Mouse (Mus musculus) CH12.LX (cell line): ENCODE measurements around the gene Emc10. TPM values are rescaled to one million over a fixed set of nuclear protein-coding genes. Genes with fewer than 3 reads are reported as not detected.

Source experiments
- DNase-seq: peaks from one replicate; pipeline ENCODE4 v3.0.0-alpha.2; 2013; ENCODE audit errors: extremely low read depth
- H3K27ac ChIP-seq: 2 replicates; pipeline ENCODE4 v1.5.1; 2012; ENCODE audit warnings: low read depth, mild to moderate bottlenecking, control low read depth, moderate library complexity; ENCODE audit not compliant: insufficient read depth
- H3K27me3 ChIP-seq: replicated peaks from 2 replicates; pipeline ENCODE3; 2012; ENCODE audit warnings: inconsistent platforms
- H3K36me3 ChIP-seq, 2 experiments: replicated peaks in 1 of 2; 2 replicates each; pipeline versions ENCODE3 to v1.6.1; 2012; ENCODE audit warnings: inconsistent platforms in 1 of 2, low read length in 1 of 2, mild to moderate bottlenecking in 1 of 2, mixed read lengths in 1 of 2, moderate library complexity in 1 of 2; ENCODE audit not compliant: control insufficient read depth in 1 of 2, insufficient read depth in 1 of 2
- H3K4me1 ChIP-seq, 2 experiments: 2 replicates each; pipeline ENCODE4 v1.6.1; 2012; ENCODE audit warnings: inconsistent platforms in 1 of 2, moderate library complexity in 1 of 2; ENCODE audit not compliant: insufficient read depth in 2 of 2, control insufficient read depth in 1 of 2
- H3K4me2 ChIP-seq: 2 replicates; pipeline ENCODE4 v1.6.1; 2012; ENCODE audit warnings: low read depth, mild to moderate bottlenecking, control low read depth; ENCODE audit not compliant: poor library complexity, insufficient read depth, severe bottlenecking
- H3K4me3 ChIP-seq, 3 experiments: fragments of 150-350 bp in 1 of 3; sonication (generic) in 1 of 3; replicated peaks in 1 of 3; 2 replicates each; pipeline versions ENCODE3 to v1.5.1; 2011 to 2012; ENCODE audit warnings: low read depth in 2 of 3, low read length in 2 of 3, mild to moderate bottlenecking in 2 of 3, moderate library complexity in 2 of 3, control low read depth in 1 of 3, improper control_type of control experiment in 1 of 3, inconsistent platforms in 1 of 3, mixed read lengths in 1 of 3; ENCODE audit not compliant: poor library complexity in 1 of 3
- H3K79me2 ChIP-seq: replicated peaks from 2 replicates; pipeline ENCODE4 v1.6.1; 2012; ENCODE audit warnings: mild to moderate bottlenecking, moderate library complexity; ENCODE audit not compliant: control insufficient read depth, poor library complexity, insufficient read depth, severe bottlenecking; ENCODE audit errors: extremely low read depth
- H3K9ac ChIP-seq: 2 replicates; pipeline ENCODE4 v1.6.1; 2012; ENCODE audit warnings: low read depth, mild to moderate bottlenecking, control low read depth, moderate library complexity; ENCODE audit not compliant: insufficient read depth
- H3K9me3 ChIP-seq: replicated peaks from 2 replicates; pipeline ENCODE3; 2012; ENCODE audit warnings: low read length, inconsistent platforms, mixed read lengths
- BHLHE40 ChIP-seq: IDR thresholded peaks from 2 replicates; pipeline ENCODE4 v1.6.1; 2011; ENCODE audit warnings: mild to moderate bottlenecking, low read depth, low read length, improper control_type of control experiment
- CHD1 ChIP-seq: IDR thresholded peaks from 2 replicates; pipeline ENCODE4 v1.6.1; 2012; ENCODE audit warnings: low read depth, low read length, improper control_type of control experiment, inconsistent platforms
- CHD2 ChIP-seq: IDR thresholded peaks from 2 replicates; pipeline ENCODE4 v1.6.1; 2011; ENCODE audit warnings: low read length, improper control_type of control experiment
- CTCF ChIP-seq, 2 experiments: IDR thresholded peaks in 1 of 2; conservative IDR thresholded peaks in 1 of 2; 2 replicates each; pipeline ENCODE4 v1.5.1; 2011 to 2012; ENCODE audit warnings: low read depth in 2 of 2, low read length in 2 of 2, improper control_type of control experiment in 1 of 2, inconsistent platforms in 1 of 2, mild to moderate bottlenecking in 1 of 2, moderate library complexity in 1 of 2
- E2F4 ChIP-seq: IDR thresholded peaks from 2 replicates; pipeline ENCODE4 v1.6.1; 2011; ENCODE audit warnings: low read depth, low read length, improper control_type of control experiment; ENCODE audit not compliant: insufficient replicate concordance
- ELF1 ChIP-seq: IDR thresholded peaks from 2 replicates; pipeline ENCODE4 v1.6.1; 2014; ENCODE audit warnings: low read depth, mild to moderate bottlenecking, inconsistent platforms, low read length, improper control_type of control experiment
- ETS1 ChIP-seq: conservative IDR thresholded peaks from 2 replicates; pipeline ENCODE4 v1.6.1; 2012; ENCODE audit warnings: low read depth, mild to moderate bottlenecking, inconsistent platforms, low read length, improper control_type of control experiment, moderate library complexity
- HCFC1 ChIP-seq: IDR thresholded peaks from 2 replicates; pipeline ENCODE4 v1.6.1; 2012; ENCODE audit warnings: low read depth, mild to moderate bottlenecking, inconsistent platforms, low read length, improper control_type of control experiment
- IRF4 ChIP-seq: IDR thresholded peaks from 2 replicates; pipeline ENCODE4 v1.6.1; 2014; ENCODE audit warnings: low read depth, mild to moderate bottlenecking, inconsistent platforms, low read length, improper control_type of control experiment
- JUN ChIP-seq: IDR thresholded peaks from 2 replicates; pipeline ENCODE4 v1.6.1; 2011; ENCODE audit warnings: low read depth, mild to moderate bottlenecking, low read length, improper control_type of control experiment, moderate library complexity; ENCODE audit not compliant: insufficient read depth
- JUND ChIP-seq: conservative IDR thresholded peaks from 2 replicates; pipeline ENCODE4 v1.6.1; 2011; ENCODE audit warnings: low read depth, low read length, improper control_type of control experiment
- KAT2A ChIP-seq: IDR thresholded peaks from 2 replicates; pipeline ENCODE4 v1.6.1; 2012; ENCODE audit warnings: low read length, improper control_type of control experiment, inconsistent platforms; ENCODE audit not compliant: insufficient replicate concordance
- MAX ChIP-seq: IDR thresholded peaks from 2 replicates; pipeline ENCODE4 v1.6.1; 2011; ENCODE audit warnings: low read length, improper control_type of control experiment
- MEF2A ChIP-seq: IDR thresholded peaks from 2 replicates; pipeline ENCODE4 v1.6.1; 2014; ENCODE audit warnings: low read depth, mild to moderate bottlenecking, inconsistent platforms, low read length, improper control_type of control experiment, borderline replicate concordance
- MXI1 ChIP-seq: IDR thresholded peaks from 2 replicates; pipeline ENCODE4 v1.6.1; 2011; ENCODE audit warnings: mild to moderate bottlenecking, low read depth, low read length, improper control_type of control experiment
- MYC ChIP-seq: IDR thresholded peaks from 2 replicates; pipeline ENCODE4 v1.6.1; 2011; ENCODE audit warnings: low read depth, mild to moderate bottlenecking, improper control_type of control experiment, low read length
- NELFE ChIP-seq: IDR thresholded peaks from 2 replicates; pipeline ENCODE4 v1.6.1; 2011; ENCODE audit warnings: low read depth, low read length, improper control_type of control experiment
- NRF1 ChIP-seq: IDR thresholded peaks from 2 replicates; pipeline ENCODE4 v1.6.1; 2014; ENCODE audit warnings: low read depth, mild to moderate bottlenecking, inconsistent platforms, low read length, improper control_type of control experiment, moderate library complexity
- POLR2A ChIP-seq: IDR thresholded peaks from 2 replicates; pipeline ENCODE4 v1.6.1; 2011; ENCODE audit warnings: low read depth, mild to moderate bottlenecking, improper control_type of control experiment, low read length
- POLR2AphosphoS2 ChIP-seq: IDR thresholded peaks from 2 replicates; pipeline ENCODE4 v1.6.1; 2011; ENCODE audit warnings: low read depth, low read length, improper control_type of control experiment
- RAD21 ChIP-seq: IDR thresholded peaks from 2 replicates; pipeline ENCODE4 v1.6.1; 2011; ENCODE audit warnings: low read depth, mild to moderate bottlenecking, low read length, improper control_type of control experiment, moderate library complexity
- RCOR1 ChIP-seq: conservative IDR thresholded peaks from 2 replicates; pipeline ENCODE4 v1.6.1; 2012; ENCODE audit warnings: low read depth, mild to moderate bottlenecking, inconsistent platforms, low read length, improper control_type of control experiment
- SIN3A ChIP-seq: IDR thresholded peaks from 2 replicates; pipeline ENCODE4 v1.6.1; 2012; ENCODE audit warnings: low read length, improper control_type of control experiment, inconsistent platforms
- SMC3 ChIP-seq: IDR thresholded peaks from 2 replicates; pipeline ENCODE4 v1.6.1; 2011; ENCODE audit warnings: low read depth, low read length, improper control_type of control experiment
- TBP ChIP-seq: conservative IDR thresholded peaks from 2 replicates; pipeline ENCODE4 v1.6.1; 2011; ENCODE audit warnings: low read depth, low read length, improper control_type of control experiment
- TCF12 ChIP-seq: IDR thresholded peaks from 2 replicates; pipeline ENCODE4 v1.6.1; 2014; ENCODE audit warnings: low read depth, mild to moderate bottlenecking, inconsistent platforms, low read length, improper control_type of control experiment
- UBTF ChIP-seq: IDR thresholded peaks from 2 replicates; pipeline ENCODE4 v1.6.1; 2012; ENCODE audit warnings: low read depth, mild to moderate bottlenecking, inconsistent platforms, low read length, improper control_type of control experiment, moderate library complexity
- USF2 ChIP-seq: conservative IDR thresholded peaks from 2 replicates; pipeline ENCODE4 v1.6.1; 2011; ENCODE audit warnings: low read depth, low read length, improper control_type of control experiment
- ZC3H11A ChIP-seq: IDR thresholded peaks from 2 replicates; pipeline ENCODE4 v1.6.1; 2012; ENCODE audit warnings: low read depth, mild to moderate bottlenecking, inconsistent platforms, low read length, improper control_type of control experiment
- ZMIZ1 ChIP-seq: IDR thresholded peaks from 2 replicates; pipeline ENCODE4 v1.6.1; 2012; ENCODE audit warnings: low read depth, mild to moderate bottlenecking, inconsistent platforms, low read length, improper control_type of control experiment
- ZNF384 ChIP-seq: IDR thresholded peaks from 2 replicates; pipeline ENCODE4 v1.6.1; 2012; ENCODE audit warnings: low read depth, low read length, improper control_type of control experiment, inconsistent platforms
- dilution Hi-C: fragments of 300-500 bp; cut with MboI; formaldehyde crosslinking; loops from 2 replicates; pipeline ENCODE4 v1.14.3; 2020; ENCODE audit warnings: low sequenced_read_pairs; ENCODE audit not compliant: extremely low pct_unique_long_range_greater_than_20kb, extremely low pct_ligation_motif_present
- in situ Hi-C: fragments of 300-500 bp; cut with MboI; formaldehyde crosslinking; loops from 3 replicates; pipeline ENCODE4 v1.14.3; 2019; ENCODE audit warnings: low sequenced_read_pairs, low pct_ligation_motif_present, low pct_unique_long_range_greater_than_20kb, mixed read lengths
- polyA plus RNA-seq: library from polyadenylated mRNA; unstranded; fragments of >175 nt; gene quantifications from 2 replicates; pipeline ENCODE4 v1.2.1, GENCODE M21; 2012; ENCODE audit warnings: low read depth; ENCODE audit not compliant: insufficient read length
- total RNA-seq, 2 experiments: library from RNA; depleted of rRNA; stranded (reverse); fragments of 300-350 nt in 1 of 2; fragments of >200 nt in 1 of 2; gene quantifications; 2 replicates each; pipeline ENCODE4 v1.2.3; 2012 to 2014

Gene Emc10
- total and polyA plus RNA-seq, 3 experiments: 14.4 to 49.1 (median 32.4) TPM

DNA sequence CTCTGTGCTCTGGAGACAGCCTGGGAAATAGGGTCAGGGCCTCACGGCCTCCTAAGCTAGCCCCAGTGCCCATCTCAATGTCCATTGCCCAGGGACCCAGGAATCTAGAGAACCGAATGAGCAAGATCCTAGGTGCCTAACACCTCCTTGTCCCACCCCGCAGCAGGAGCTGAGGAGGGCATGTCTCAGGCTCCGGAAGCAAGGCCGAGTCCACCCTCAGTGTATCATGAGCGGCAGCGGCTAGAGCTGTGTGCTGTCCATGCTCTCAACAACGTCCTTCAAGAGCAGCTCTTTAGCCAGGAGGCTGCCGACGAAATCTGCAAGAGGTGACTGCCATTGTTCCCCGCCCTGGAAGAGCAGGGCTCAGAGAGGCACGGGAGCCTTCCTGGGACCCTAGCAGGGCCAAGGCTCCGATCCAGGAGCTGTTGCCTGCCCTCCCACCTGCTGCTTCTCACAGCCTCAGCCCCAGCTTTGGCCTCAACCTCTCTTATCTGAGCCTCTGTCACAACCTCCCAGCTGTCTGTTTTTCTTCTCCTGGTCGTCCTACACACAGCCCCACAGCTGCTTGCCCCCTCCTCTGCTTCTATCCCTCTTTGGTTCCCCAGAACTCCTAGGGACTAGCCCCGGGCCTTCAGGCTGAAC is 27.6 kb downstream of the Emc10 start:
- Histone ChIP-seq H3K27ac (no peak overlapping the region), H3K9me3 (no peaks in the 10 kb centered on the region), H3K9ac (peak overlapping the region; percentile 80), H3K4me1 (peaks cover 8 to 30% of the 10 kb centered on the region in 2 experiments), H3K27me3 (peaks cover 26% of the 10 kb centered on the region)
- in situ Hi-C loops: no loop called here
- dilution Hi-C loops: no loop called here
- TF ChIP-seq ETS1 (no peak), SIN3A (no peak), CHD1 (no peak), CHD2 (no peak), POLR2AphosphoS2 (no peak), RCOR1 (no peak), TBP (no peak), HCFC1 (no peak), JUN (no peak), MEF2A (no peak), ZC3H11A (no peak)
- TF ChIP-seq, all 38 proteins: peak for 0
- H3K4me3 ChIP-seq: peak overlapping the region; percentile 68 to 87 (median 85)
- H3K4me2 ChIP-seq: peak overlapping the region; percentile 69
- peaks cover 4 to 27% of the 10 kb centered on the region in 2 experiments for H3K36me3 ChIP-seq
- no peak for DNase-seq
- H3K79me2 ChIP-seq: no peaks in the 10 kb centered on the region

GRCm38 (mm10) chr7:44467811-44468411 is 28.4 kb downstream of the Emc10 start, which contains the start of gene Josd2:
Gene Josd2 (plus strand): TSS chr7:44467980.
- H3K27me3 ChIP-seq: peaks cover 32% of the 10 kb centered on the region
- no peak within 1 kb of the TSS for H3K27ac ChIP-seq
- TF ChIP-seq NELFE: peak; percentile 91
- no peak for TF ChIP-seq RAD21
- peak; percentile 41; the same call in 1 of the 2 replicates for TF ChIP-seq IRF4
- peak; percentile 80; the same call in 1 of the 2 replicates for TF ChIP-seq POLR2AphosphoS2
- TF ChIP-seq TCF12: peak; percentile 78; the same call in 1 of the 2 replicates
- TF ChIP-seq ELF1: peak; percentile 99
- peak; percentile 100 for TF ChIP-seq CHD2
- 0 out of 2 replicates have a peak, but pooled peaks have one; percentile 28 for TF ChIP-seq BHLHE40
- no peak for TF ChIP-seq E2F4
- TF ChIP-seq ZMIZ1: peak; percentile 94
- TF ChIP-seq NRF1: peak; percentile 65
- no peak for TF ChIP-seq CTCF (conservative IDR thresholded peaks at IDR 0.05 in 1 of 2, IDR thresholded peaks at IDR 0.05 in 1 of 2; ENCODE audit: low read depth in 2 of 2, low read length in 2 of 2)
- TF ChIP-seq MYC: peak; percentile 77; the same call in 1 of the 2 replicates
- no peak for TF ChIP-seq ZNF384
- TF ChIP-seq SMC3: no peak
- peak; percentile 77 for TF ChIP-seq TBP
- TF ChIP-seq MXI1: peak; percentile 86
- TF ChIP-seq KAT2A: peak; percentile 98; the same call in 1 of the 2 replicates
- TF ChIP-seq JUND: no peak
- no peak for TF ChIP-seq USF2
- TF ChIP-seq UBTF: no peak
- TF ChIP-seq MAX: peak; percentile 72; the same call in 1 of the 2 replicates
- TF ChIP-seq POLR2A: peak; percentile 93
- peak; percentile 66; the same call in 1 of the 2 replicates for TF ChIP-seq MEF2A

More at GRCm38 (mm10) chr7:44467811-44468411, 28.4 kb downstream of the Emc10 start, which contains the start of gene Josd2:
- peaks cover 4 to 27% of the 10 kb centered on the region in 2 experiments for H3K36me3 ChIP-seq
- in situ Hi-C loops: no loop called here
- peak; percentile 99 for DNase-seq
- dilution Hi-C loops: no loop called here
- H3K4me1 ChIP-seq: peaks cover 8 to 25% of the 10 kb centered on the region in 2 experiments
- no peaks in the 10 kb centered on the region for H3K9me3 ChIP-seq
- H3K4me2 ChIP-seq: peak within 1 kb of the TSS; percentile 69
- no peaks in the 10 kb centered on the region for H3K79me2 ChIP-seq
- H3K4me3 ChIP-seq: peak within 1 kb of the TSS; percentile 68 to 87 (median 85)
- H3K9ac ChIP-seq: peak within 1 kb of the TSS; percentile 80
